Mouse (Mus musculus) thymus, adult 2 months (tissue): ENCODE data around the gene Foxp2.

Source experiments
- CTCF ChIP-seq: fragments of 200-500 bp; IDR thresholded peaks from 2 replicates; pipeline ENCODE4 v1.5.1; 2012; ENCODE audit warnings: mild to moderate bottlenecking, control low read depth, low read length, moderate library complexity, borderline replicate concordance; ENCODE audit not compliant: control insufficient read depth, poor library complexity, insufficient read depth; ENCODE audit errors: extremely low read depth
- POLR2A ChIP-seq: fragments of 200-500 bp; IDR thresholded peaks from 2 replicates; pipeline ENCODE4 v1.6.1; 2012; ENCODE audit warnings: mild to moderate bottlenecking, low read length, control low read depth, moderate library complexity; ENCODE audit not compliant: control insufficient read depth, poor library complexity, insufficient read depth; ENCODE audit errors: extremely low read depth

DNA sequence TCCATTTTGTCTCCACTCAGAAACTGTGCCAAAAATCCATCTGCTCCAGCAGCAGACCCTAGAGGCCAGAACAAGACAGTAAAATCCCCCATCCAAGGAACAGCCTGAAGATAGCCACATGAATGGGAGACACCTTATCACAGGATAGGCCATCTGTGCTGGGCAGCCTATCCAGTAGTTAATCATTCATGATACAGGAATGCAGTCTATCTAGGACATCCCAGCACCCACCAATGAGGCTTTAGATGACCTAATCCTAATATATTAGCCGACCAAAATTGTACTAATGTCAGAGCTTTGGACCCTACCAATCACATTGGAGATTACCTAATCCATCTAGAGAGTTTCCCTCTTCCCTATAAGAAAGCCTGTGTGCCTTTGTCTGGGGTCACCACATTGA lies 565.5 kb downstream of the Foxp2 start:
- no peak for TF ChIP-seq POLR2A
- no peak for TF ChIP-seq CTCF
